In the genomic region with DNA sequence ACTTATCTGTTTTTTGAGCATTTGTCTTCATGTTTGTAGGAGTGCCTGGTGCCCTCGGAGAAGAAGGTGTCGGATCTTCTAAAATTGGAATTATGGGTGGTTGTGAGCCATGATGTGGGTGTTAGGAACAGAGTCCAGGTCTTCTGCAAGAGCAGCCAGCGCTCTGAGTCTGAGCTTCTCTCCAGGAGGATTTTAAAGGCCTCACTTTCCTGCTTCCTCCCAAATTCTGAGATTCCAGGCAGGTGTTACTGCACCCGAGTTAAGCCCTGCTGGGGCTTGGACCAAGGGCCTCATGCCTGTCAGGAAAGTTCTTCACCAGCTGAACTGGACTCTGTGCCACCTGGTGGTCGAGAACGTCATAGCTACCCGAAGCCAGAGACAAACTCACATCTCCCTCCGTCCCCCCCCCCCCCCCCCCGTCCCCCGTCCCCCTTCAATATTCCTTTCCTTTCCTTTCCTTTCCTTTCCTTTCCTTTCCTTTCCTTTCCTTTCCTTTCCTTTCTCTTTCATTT, we compare ENCODE assay signal across 8 mouse cellular contexts. TPM values are rescaled to one million over a fixed set of nuclear protein-coding genes. Genes with fewer than 3 reads are reported as not detected.
DNase-seq lines count a peak whose midpoint lies in the region; ATAC-seq and TF ChIP-seq lines count a peak whose summit lies in the region.

No protein-coding gene starts in this region.

- intact Hi-C loops in left cerebral cortex, adult 2 months (cut with DNase I), result loop anchor here (5.0 to 10.0 kb wide), 2 partner anchors 231 to 342 kb away; a partner anchor contains a TSS

- H3K27ac ChIP-seq in left cerebral cortex, adult 2 months, result no peak overlapping the region
- no peak overlapping the region for H3K27ac ChIP-seq in liver, embryonic 14.5 days

- 28% methylated on average over 9 of the region's 10 CpGs for WGBS in liver, embryonic 14.5 days (ENCODE audit: insufficient replicate concordance)

- ATAC-seq in liver, embryonic 14.5 days (ENCODE audit: insufficient read depth), result no peak

- peak; percentile 53 to 64 for DNase-seq in cerebellum, postnatal 10 days
- DNase-seq in cerebellum, adult 9-10 months, result no peak
- DNase-seq in left cerebral cortex, adult 2 months (ENCODE audit: extremely low spot score in 1 of 2, low spot score in 2 of 2), result no peak
- no peak for DNase-seq in left cerebral cortex, adult 11 months (ENCODE audit: low spot score)
- DNase-seq in ZHBTc4 (ENCODE audit: low read depth, low spot score), result peak; percentile 78
- DNase-seq in liver, embryonic 14.5 days (ENCODE audit: low read depth in 3 of 3, low spot score in 3 of 3), result no peak
- peak; percentile 70 for DNase-seq in thymus, postnatal 0 days (ENCODE audit: low spot score)
- DNase-seq in urinary bladder, postnatal 25 days (ENCODE audit: low spot score), result no peak

- H3K9ac ChIP-seq in liver, embryonic 14.5 days (replicated peaks), result no peak overlapping the region

- TF ChIP-seq EP300 in liver, embryonic 14.5 days (IDR thresholded peaks at IDR 0.05; ENCODE audit: low read depth), result no peak

- no peaks in the 10 kb centered on the region for H3K27me3 ChIP-seq in liver, embryonic 14.5 days (ENCODE audit: control insufficient read depth, insufficient read depth, low read length)

- no peak overlapping the region for H3K4me3 ChIP-seq in left cerebral cortex, adult 2 months
- H3K4me3 ChIP-seq in liver, embryonic 14.5 days (ENCODE audit: insufficient read depth in 1 of 2, low read depth in 2 of 2, low read length in 2 of 2), result no peak overlapping the region

- H3K4me2 ChIP-seq in liver, embryonic 14.5 days (ENCODE audit: low read depth), result no peak overlapping the region

- H3K9me3 ChIP-seq in liver, embryonic 14.5 days (ENCODE audit: control insufficient read depth, low read length), result no peaks in the 10 kb centered on the region

- H3K4me1 ChIP-seq in liver, embryonic 14.5 days (replicated peaks; ENCODE audit: control insufficient read depth in 2 of 2, insufficient read depth in 2 of 2, low read length in 1 of 2), result peaks cover 0 to 7% of the 10 kb centered on the region in 2 experiments; a peak in 2 of 4 replicates

- H3K36me3 ChIP-seq in liver, embryonic 14.5 days (replicated peaks; ENCODE audit: control insufficient read depth, insufficient read depth, low read depth), result no peaks in the 10 kb centered on the region

- TF ChIP-seq CTCF in left cerebral cortex, adult 2 months (IDR thresholded peaks at IDR 0.05), result peak; percentile 29
- TF ChIP-seq CTCF in liver, embryonic 14.5 days (IDR thresholded peaks at IDR 0.05; ENCODE audit: low read depth), result peak; percentile 53

RNA-seq across cellular contexts. Expression of a gene that starts 31.7 kb away (rescaled TPM):
- total RNA-seq in left cerebral cortex, adult 2 months (2021), result 1 to 10 TPM in 1 of 2 experiments, under 1 TPM in 1; 0.79 to 1.0 TPM
- 22.8 and 24.3 TPM in 2 replicates for polyA plus RNA-seq in liver, embryonic 14.5 days (2012; rRNA removed)
- 55.0 and 56.2 TPM in 2 replicates for polyA plus RNA-seq in liver, embryonic 14.5 days (2014; fragmentation: Nextera tagmentation; extraction: Ambion mirVana)
- 70.7 and 77.5 TPM in 2 replicates for polyA plus RNA-seq in thymus, postnatal 0 days (2015; fragmentation: Nextera tagmentation; extraction: Ambion mirVana)

Comparison
In these comparisons a context has a peak if more than half of its experiments do, and no peak if none do; other contexts are left out.
1. DNase-seq: peak in cerebellum, postnatal 10 days (2 of 2), ZHBTc4 (single experiment) and thymus, postnatal 0 days (single experiment); none in cerebellum, adult 9-10 months (single experiment), left cerebral cortex, adult 2 months (0 of 2), left cerebral cortex, adult 11 months (single experiment), liver, embryonic 14.5 days (0 of 3) and urinary bladder, postnatal 25 days (single experiment).